Mouse (Mus musculus) heart, embryonic 12.5 days (tissue): ENCODE measurements around the gene Gm45717. TPM values are rescaled to one million over a fixed set of nuclear protein-coding genes. Genes with fewer than 3 reads are reported as not detected.
A peak's percentile ranks its signal among the peaks of the same experiment; 100 is the strongest.

Experiments used
- ATAC-seq: fragments of 200-750 bp; cut with Nextera tagmentation; 2 replicates; pipeline ENCODE4 v1.8.0; 2017; ENCODE audit warnings: moderate TSS enrichment, moderate library complexity; ENCODE audit not compliant: insufficient number of reproducible peaks, low FRiP score
- H3K27ac ChIP-seq: fragments of 300-500 bp; sonication (generic); 2 replicates; pipeline ENCODE4 v1.5.1; 2016; ENCODE audit warnings: mild to moderate bottlenecking, moderate library complexity; ENCODE audit not compliant: poor library complexity, severe bottlenecking
- H3K27me3 ChIP-seq: fragments of 300-500 bp; sonication (generic); replicated peaks from 2 replicates; pipeline ENCODE4 v1.6.1; 2016; ENCODE audit warnings: mild to moderate bottlenecking, moderate library complexity
- H3K36me3 ChIP-seq: fragments of 300-500 bp; sonication (generic); 2 replicates; pipeline ENCODE4 v1.6.1; 2016; ENCODE audit warnings: mild to moderate bottlenecking, moderate library complexity
- H3K4me1 ChIP-seq: fragments of 300-500 bp; sonication (generic); replicated peaks from 2 replicates; pipeline ENCODE4 v1.6.1; 2016; ENCODE audit warnings: mild to moderate bottlenecking
- H3K4me2 ChIP-seq: fragments of 300-500 bp; sonication (generic); 2 replicates; pipeline ENCODE4 v1.6.1; 2016; ENCODE audit warnings: mild to moderate bottlenecking, moderate library complexity
- H3K4me3 ChIP-seq: fragments of 300-500 bp; sonication (generic); 2 replicates; pipeline ENCODE4 v1.5.1; 2016; ENCODE audit warnings: mild to moderate bottlenecking
- H3K9ac ChIP-seq: fragments of 300-500 bp; sonication (generic); 2 replicates; pipeline ENCODE4 v1.6.1; 2016; ENCODE audit warnings: mild to moderate bottlenecking, moderate library complexity
- H3K9me3 ChIP-seq: fragments of 300-500 bp; sonication (generic); replicated peaks from 2 replicates; pipeline ENCODE4 v1.6.1; 2016; ENCODE audit warnings: mild to moderate bottlenecking, moderate library complexity
- WGBS: fragments of 180-500 bp; shearing (Covaris S2); methylation state at CpG from one replicate; pipeline ENCODE4 v1.1.7; 2016; 5-methylcytosine and 5-hydroxymethylcytosine counted together
- polyA plus RNA-seq: library from polyadenylated mRNA; unstranded; fragments of >200 nt; fragmentation: Nextera tagmentation; extraction: Ambion mirVana; gene quantifications from 2 replicates; pipeline ENCODE4 v1.2.1, GENCODE M21; 2016

The Gm45717 gene
- polyA plus RNA-seq, 1 experiment from 2014 or later, result not detected

DNA sequence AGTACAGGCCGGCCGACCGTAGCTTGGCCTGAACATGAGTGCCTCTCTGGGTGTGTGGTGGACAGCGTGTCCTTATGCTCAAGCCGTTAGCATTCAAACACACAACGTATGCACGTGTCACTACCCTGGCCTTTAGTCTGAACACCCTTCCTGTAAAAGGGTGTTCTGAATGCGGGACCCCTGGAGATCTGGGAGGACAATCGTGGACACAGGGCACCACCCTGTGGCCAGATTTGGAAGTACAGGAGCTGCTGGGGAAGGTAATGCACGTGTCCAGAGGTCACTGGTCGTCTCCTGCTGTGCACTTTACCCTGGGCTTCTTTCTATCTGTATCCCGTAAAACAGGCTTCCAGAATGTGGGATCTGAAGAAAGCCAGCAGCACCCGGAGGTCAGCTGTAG lies 52.5 kb downstream of the Gm45717 start:
- Histone ChIP-seq H3K4me1 (peaks cover 20% of the 10 kb centered on the region), H3K9ac (0 out of 2 replicates have a peak overlapping the region, but pooled peaks have one; percentile 32), H3K27ac (no peak overlapping the region), H3K9me3 (no peaks in the 10 kb centered on the region), H3K4me3 (no peak overlapping the region), H3K4me2 (no peak overlapping the region), H3K36me3 (peaks cover 12% of the 10 kb centered on the region), H3K27me3 (0 out of 2 replicates have a peak, but pooled peaks cover 4% of the 10 kb centered on the region)
- ATAC-seq, result peak; percentile 34; the same call in 1 of the 2 replicates
- 27% methylated on average over 13 of the region's 13 CpGs for WGBS

DNA sequence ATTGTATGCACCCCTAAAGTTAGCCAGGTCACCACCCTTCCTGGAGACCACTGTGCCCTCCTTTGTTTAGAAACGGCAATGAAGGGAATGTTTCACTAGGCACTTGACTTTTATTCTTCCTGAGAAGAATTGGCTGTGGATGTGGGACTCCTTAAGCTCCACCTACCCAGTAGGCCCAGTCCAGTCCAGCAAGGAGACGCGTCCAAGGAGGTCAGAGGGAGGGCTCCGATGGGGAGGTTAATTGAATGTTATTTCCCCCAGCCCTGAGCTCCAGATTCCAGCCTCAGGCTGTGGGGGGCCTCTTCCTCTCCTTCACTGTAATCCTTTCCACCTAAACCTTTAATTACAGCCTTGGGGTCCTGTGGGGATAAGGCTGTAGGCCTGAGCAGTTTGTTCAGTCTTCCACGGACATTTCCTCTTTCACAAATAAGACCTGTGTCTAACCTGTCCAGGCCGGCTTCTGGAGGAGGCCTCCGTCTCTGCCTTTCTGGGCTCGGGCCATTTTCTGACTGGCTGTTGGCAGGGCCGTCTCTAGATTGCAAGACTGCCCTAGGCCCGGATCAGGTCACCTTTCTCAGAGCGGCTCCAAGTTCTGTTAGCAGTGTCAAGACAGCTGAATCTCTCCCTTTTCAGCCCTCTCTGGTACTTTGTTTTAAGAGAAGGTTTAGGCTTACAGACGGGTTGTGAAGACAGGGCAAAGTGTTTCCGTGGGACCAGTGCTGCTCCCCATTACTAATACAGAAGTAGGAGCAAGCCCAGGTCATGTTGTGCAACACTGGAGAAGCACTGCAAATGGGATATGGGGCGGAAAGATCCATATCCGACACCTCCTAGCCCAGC lies 53.5 kb downstream of the Gm45717 start:
- ATAC-seq, result no peak

DNA sequence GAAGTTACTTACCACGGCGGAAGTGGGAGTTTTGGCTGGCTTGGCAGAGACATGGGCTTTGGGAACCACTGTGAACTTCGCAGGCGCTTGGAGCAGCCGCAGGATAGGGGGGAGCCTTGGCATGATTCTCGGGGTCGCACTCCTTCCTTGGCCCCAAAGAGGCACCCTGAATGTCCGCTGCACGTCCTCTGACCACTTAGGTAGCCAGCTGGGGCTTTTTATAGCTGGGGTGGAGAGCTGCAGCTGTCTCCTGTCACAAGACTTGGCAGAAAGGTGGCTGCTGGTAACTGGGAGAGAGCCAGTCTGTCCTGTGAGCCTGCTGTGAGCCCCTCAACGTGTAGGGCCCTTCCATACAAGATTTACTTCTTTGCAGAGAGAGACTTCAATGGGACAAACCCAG lies 55.5 kb downstream of the Gm45717 start, which contains the start of gene Cox8b:
Gene Cox8b (minus strand): TSS at position 227 of the 400 bp plus-strand sequence.
- peaks cover 36% of the 10 kb centered on the region for H3K36me3 ChIP-seq
- H3K9ac ChIP-seq, result peak within 1 kb of the TSS; percentile 52
- WGBS, result 52% methylated on average over 10 of the region's 10 CpGs
- no peak for ATAC-seq
- H3K4me2 ChIP-seq, result peak within 1 kb of the TSS; percentile 57
- peak within 1 kb of the TSS; percentile 20 for H3K4me3 ChIP-seq
- H3K9me3 ChIP-seq, result no peaks in the 10 kb centered on the region
- H3K27me3 ChIP-seq, result 0 out of 2 replicates have a peak, but pooled peaks cover 4% of the 10 kb centered on the region
- H3K4me1 ChIP-seq, result peaks cover 20% of the 10 kb centered on the region
- peak within 1 kb of the TSS; percentile 71 for H3K27ac ChIP-seq

More for the DNA sequence above, 53.5 kb downstream of the Gm45717 start:
- Histone ChIP-seq H3K27ac (no peak overlapping the region), H3K4me3 (no peak overlapping the region), H3K4me2 (no peak overlapping the region), H3K36me3 (peaks cover 21% of the 10 kb centered on the region), H3K9ac (no peak overlapping the region), H3K4me1 (peaks cover 20% of the 10 kb centered on the region), H3K9me3 (no peaks in the 10 kb centered on the region), H3K27me3 (0 out of 2 replicates have a peak, but pooled peaks cover 4% of the 10 kb centered on the region)
- 81% methylated on average over 15 of the region's 15 CpGs for WGBS

Other genes with a start within 250 kb of the Gm45717 start
- not detected in 2 replicates for gene Cyp2e1, start 192.2 kb downstream of the Gm45717 start, polyA plus RNA-seq
- 0.13 and 0.31 TPM in 2 replicates for gene Syce1, start 168.1 kb downstream of the Gm45717 start, polyA plus RNA-seq
- gene Zfp941, start 133.8 kb downstream of the Gm45717 start, polyA plus RNA-seq, result 0.95 and 0.96 TPM in 2 replicates
- gene Urah, start 120.9 kb downstream of the Gm45717 start, polyA plus RNA-seq, result 0.55 TPM in 1 of 2 replicates, not detected in the other
- not detected in 2 replicates for gene Scgb1c1, start 110.4 kb downstream of the Gm45717 start, polyA plus RNA-seq
- gene Odf3, start 108.1 kb downstream of the Gm45717 start, polyA plus RNA-seq, result not detected in 2 replicates
- not detected in 2 replicates for gene Gm45785, start 99.6 kb downstream of the Gm45717 start, polyA plus RNA-seq
- gene Ric8a, start 99.0 kb downstream of the Gm45717 start, polyA plus RNA-seq, result 42.7 and 48.0 TPM in 2 replicates
- 27.7 and 29.3 TPM in 2 replicates for gene Bet1l, start 98.4 kb downstream of the Gm45717 start, polyA plus RNA-seq
- gene Psmd13, start 74.0 kb downstream of the Gm45717 start, polyA plus RNA-seq, result 187 and 188 TPM in 2 replicates
- gene Sirt3, start 73.6 kb downstream of the Gm45717 start, polyA plus RNA-seq, result 40.9 and 41.6 TPM in 2 replicates
- gene Cox8b, start 55.5 kb downstream of the Gm45717 start, polyA plus RNA-seq, result 93.0 and 102 TPM in 2 replicates
- 0.23 TPM in 1 of 2 replicates, not detected in the other for gene Nlrp6, start 35.0 kb downstream of the Gm45717 start, polyA plus RNA-seq
- 13.7 and 13.9 TPM in 2 replicates for gene Pgghg, start 14.5 kb downstream of the Gm45717 start, polyA plus RNA-seq
- 1.8 and 2.0 TPM in 2 replicates for gene Ifitm5, start 5.6 kb downstream of the Gm45717 start, polyA plus RNA-seq
- gene Ifitm2, start 50 bp upstream of the Gm45717 start, polyA plus RNA-seq, result 442 and 446 TPM in 2 replicates
- 3.0 and 3.1 TPM in 2 replicates for gene Ifitm1, start 11.3 kb upstream of the Gm45717 start, polyA plus RNA-seq
- 41.8 and 41.9 TPM in 2 replicates for gene Ifitm3, start 54.8 kb upstream of the Gm45717 start, polyA plus RNA-seq
- not detected in 2 replicates for gene Ifitm6, start 62.0 kb upstream of the Gm45717 start, polyA plus RNA-seq
- gene Gm17387, start 73.2 kb upstream of the Gm45717 start, polyA plus RNA-seq, result not detected in 2 replicates
- 2.0 and 2.5 TPM in 2 replicates for gene B4galnt4, start 105.2 kb upstream of the Gm45717 start, polyA plus RNA-seq
- 0.41 and 0.50 TPM in 2 replicates for gene Pkp3, start 122.3 kb upstream of the Gm45717 start, polyA plus RNA-seq
- gene Sigirr, start 144.6 kb upstream of the Gm45717 start, polyA plus RNA-seq, result 2.2 and 2.9 TPM in 2 replicates
- gene Ano9, start 161.9 kb upstream of the Gm45717 start, polyA plus RNA-seq, result 0.09 and 0.30 TPM in 2 replicates
- 58.0 and 65.9 TPM in 2 replicates for gene Ptdss2, start 166.4 kb upstream of the Gm45717 start, polyA plus RNA-seq
- 82.4 and 88.2 TPM in 2 replicates for gene Rnh1, start 216.9 kb upstream of the Gm45717 start, polyA plus RNA-seq
- 74.1 and 78.2 TPM in 2 replicates for gene Hras, start 238.1 kb upstream of the Gm45717 start, polyA plus RNA-seq
- 2.5 and 3.5 TPM in 2 replicates for gene Lrrc56, start 238.2 kb upstream of the Gm45717 start, polyA plus RNA-seq